Mouse (Mus musculus) ES-E14 (cell line): ENCODE data around the gene Rgs7. TPM values are rescaled to one million over a fixed set of nuclear protein-coding genes. Genes with fewer than 3 reads are reported as not detected.

Source experiments
- DNase-seq: peaks from one replicate; pipeline ENCODE4 v3.0.0-alpha.2; 2013; ENCODE audit warnings: low read depth, low spot score
- H3K27ac ChIP-seq: 2 replicates; pipeline ENCODE4 v1.5.1; 2012; ENCODE audit warnings: low read depth, mild to moderate bottlenecking, low read length, moderate library complexity, mixed read lengths; ENCODE audit not compliant: poor library complexity, insufficient read depth, severe bottlenecking
- H3K36me3 ChIP-seq: 2 replicates; pipeline ENCODE4 v1.6.1; 2012; ENCODE audit warnings: mild to moderate bottlenecking, low read length, moderate library complexity, mixed read lengths; ENCODE audit not compliant: control insufficient read depth, poor library complexity, insufficient read depth, severe bottlenecking
- H3K4me1 ChIP-seq, 2 experiments: fragments of 150-350 bp in 1 of 2; sonication (generic) in 1 of 2; 2 replicates each; pipeline ENCODE4 v1.6.1; 2012; ENCODE audit warnings: low read length in 2 of 2, mild to moderate bottlenecking in 1 of 2, mixed read lengths in 1 of 2; ENCODE audit not compliant: control insufficient read depth in 2 of 2, insufficient read depth in 2 of 2, poor library complexity in 1 of 2
- H3K4me3 ChIP-seq, 2 experiments: fragments of 150-350 bp in 1 of 2; sonication (generic) in 1 of 2; 2 replicates each; pipeline ENCODE4 v1.5.1; 2012; ENCODE audit warnings: low read length in 2 of 2, low read depth in 1 of 2, mild to moderate bottlenecking in 1 of 2, mixed read lengths in 1 of 2; ENCODE audit not compliant: insufficient read depth in 1 of 2, poor library complexity in 1 of 2, severe bottlenecking in 1 of 2
- H3K9ac ChIP-seq: 2 replicates; pipeline ENCODE4 v1.6.1; 2012; ENCODE audit warnings: low read depth, mild to moderate bottlenecking, low read length, mixed read lengths; ENCODE audit not compliant: poor library complexity, insufficient read depth, severe bottlenecking
- H3K9me3 ChIP-seq: fragments of 150-350 bp; sonication (generic); 2 replicates; pipeline ENCODE4 v1.6.1; 2012; ENCODE audit warnings: low read depth, mild to moderate bottlenecking, low read length; ENCODE audit not compliant: control insufficient read depth, insufficient read depth
- CHD2 ChIP-seq: IDR thresholded peaks from 2 replicates; pipeline ENCODE4 v1.6.1; 2014; ENCODE audit warnings: mild to moderate bottlenecking, low read depth, low read length, inconsistent platforms
- HCFC1 ChIP-seq: IDR thresholded peaks from 2 replicates; pipeline ENCODE4 v1.6.1; 2012; ENCODE audit warnings: low read length, inconsistent platforms, borderline replicate concordance; ENCODE audit not compliant: insufficient read depth
- MAFK ChIP-seq: IDR thresholded peaks from 2 replicates; pipeline ENCODE4 v1.6.1; 2014; ENCODE audit warnings: mild to moderate bottlenecking, low read depth, low read length, inconsistent platforms; ENCODE audit not compliant: insufficient read depth
- ZC3H11A ChIP-seq: IDR thresholded peaks from 2 replicates; pipeline ENCODE4 v1.6.1; 2012; ENCODE audit warnings: low read depth, mild to moderate bottlenecking, inconsistent platforms, low read length, borderline replicate concordance
- ZNF384 ChIP-seq: IDR thresholded peaks from 2 replicates; pipeline ENCODE4 v1.6.1; 2012; ENCODE audit warnings: low read depth, low read length, inconsistent platforms
- in situ Hi-C, 2 experiments: fragments of 600-800 bp; cut with MboI; formaldehyde crosslinking; loops; one replicate each; pipeline ENCODE4 v1.15.1; 2025; ENCODE audit warnings: low sequenced_read_pairs in 2 of 2, inconsistent platforms in 1 of 2; ENCODE audit not compliant: unreplicated experiment in 2 of 2
- total RNA-seq: library from RNA; depleted of rRNA; stranded (reverse); fragments of 300-350 nt; gene quantifications from 2 replicates; pipeline ENCODE4 v1.2.3, GENCODE M21; 2012

The Rgs7 gene
- total RNA-seq, 1 experiment = 0.18 TPM

GRCm38 (mm10) chr1:175221593-175222500 is 270.5 kb downstream of the Rgs7 start:
- H3K4me3 ChIP-seq = no peak overlapping the region
- in situ Hi-C loops = no loop called here
- H3K36me3 ChIP-seq = no peaks in the 10 kb centered on the region
- no peak for DNase-seq
- no peaks in the 10 kb centered on the region for H3K4me1 ChIP-seq
- no peaks in the 10 kb centered on the region for H3K9me3 ChIP-seq
- TF ChIP-seq CHD2 (no peak), HCFC1 (no peak), ZNF384 (no peak), MAFK (no peak), ZC3H11A (no peak)
- no peak overlapping the region for H3K9ac ChIP-seq
- H3K27ac ChIP-seq = no peak overlapping the region

DNA sequence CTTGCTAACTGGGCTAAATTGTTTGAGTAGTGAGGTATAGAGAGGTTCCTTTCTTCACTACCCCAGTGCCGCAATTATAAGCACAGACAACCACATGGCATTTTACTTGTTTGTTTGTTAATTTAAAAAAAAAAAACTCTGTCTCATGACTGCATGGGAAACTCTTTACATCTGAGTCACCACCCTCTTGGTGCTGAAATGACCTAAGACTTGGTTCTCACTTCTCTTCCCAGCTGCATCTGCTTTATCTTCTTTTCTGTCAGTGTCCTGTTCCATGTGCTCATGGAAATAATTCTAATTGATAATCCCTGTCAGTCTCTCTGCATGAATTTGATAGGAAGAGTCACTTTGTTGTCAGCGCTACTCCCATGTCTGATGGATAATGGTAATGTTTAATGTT is 272.7 kb downstream of the Rgs7 start:
- H3K9me3 ChIP-seq = no peaks in the 10 kb centered on the region
- in situ Hi-C loops = no loop called here
- H3K9ac ChIP-seq = no peak overlapping the region
- H3K4me1 ChIP-seq = no peaks in the 10 kb centered on the region
- H3K27ac ChIP-seq = no peak overlapping the region
- TF ChIP-seq CHD2 (no peak), MAFK (no peak), ZNF384 (no peak), ZC3H11A (no peak), HCFC1 (no peak)
- no peak for DNase-seq
- H3K4me3 ChIP-seq = no peak overlapping the region
- no peaks in the 10 kb centered on the region for H3K36me3 ChIP-seq

DNA sequence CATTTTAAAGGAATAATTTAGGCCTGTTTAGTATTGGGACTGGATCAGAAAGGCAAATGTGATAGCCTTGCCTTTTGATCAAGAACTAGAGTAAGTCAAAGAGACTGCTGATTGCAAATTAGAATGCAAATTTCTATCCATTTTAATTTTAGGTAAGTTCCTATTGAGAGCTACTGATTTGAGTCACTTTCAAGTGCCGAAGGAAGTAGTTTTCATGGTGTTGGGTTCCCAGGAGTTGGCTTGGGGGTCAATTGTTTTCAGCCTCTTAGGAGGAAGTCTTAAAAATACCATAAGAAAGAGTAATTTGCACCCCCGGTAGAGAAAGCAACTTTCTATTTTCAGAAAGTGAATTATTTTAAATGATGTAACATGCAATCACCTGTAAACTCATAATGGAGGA is 285.3 kb downstream of the Rgs7 start:
- Histone ChIP-seq H3K36me3 (no peaks in the 10 kb centered on the region), H3K27ac (no peak overlapping the region), H3K4me3 (no peak overlapping the region), H3K9me3 (no peaks in the 10 kb centered on the region), H3K4me1 (no peaks in the 10 kb centered on the region), H3K9ac (no peak overlapping the region)
- DNase-seq = no peak
- no peak for TF ChIP-seq MAFK
- TF ChIP-seq HCFC1 = no peak
- TF ChIP-seq CHD2 = no peak
- TF ChIP-seq ZC3H11A = no peak
- TF ChIP-seq ZNF384 = no peak
- in situ Hi-C loops = no loop called here

GRCm38 (mm10) chr1:175205633-175206032 is 286.7 kb downstream of the Rgs7 start:
- in situ Hi-C loops = no loop called here
- H3K9me3 ChIP-seq = no peaks in the 10 kb centered on the region
- H3K36me3 ChIP-seq = no peaks in the 10 kb centered on the region
- H3K4me3 ChIP-seq = no peak overlapping the region
- no peak for DNase-seq
- no peak overlapping the region for H3K9ac ChIP-seq
- H3K27ac ChIP-seq = no peak overlapping the region
- no peak for TF ChIP-seq HCFC1
- TF ChIP-seq MAFK = no peak
- TF ChIP-seq ZC3H11A = no peak
- TF ChIP-seq ZNF384 = no peak
- no peak for TF ChIP-seq CHD2
- no peaks in the 10 kb centered on the region for H3K4me1 ChIP-seq
